Mouse (Mus musculus): ENCODE results near the gene E2f2. TPM values are rescaled to one million over a fixed set of nuclear protein-coding genes. Genes with fewer than 3 reads are reported as not detected.

E2f2 gene
- polyA plus RNA-seq, 1 experiment from 2014 or later: 5.7 TPM

GRCm38 (mm10) chr4:136238669-136239068 lies 66.5 kb downstream of the E2f2 start:
- WGBS: 11% methylated on average over 13 of the region's 13 CpGs
- peak overlapping the region; percentile 3; the same call in 1 of the 2 replicates for H3K4me2 ChIP-seq (replicated peaks; ENCODE audit: low read depth, low read length)
- no peaks in the 10 kb centered on the region; the same call in 1 of the 2 replicates for H3K36me3 ChIP-seq (ENCODE audit: control insufficient read depth, insufficient read depth, low read length)
- no peaks in the 10 kb centered on the region for H3K9me3 ChIP-seq (ENCODE audit: control insufficient read depth, low read length)
- H3K4me1 ChIP-seq (ENCODE audit: control insufficient read depth, insufficient read depth, low read length): no peaks in the 10 kb centered on the region
- H3K27me3 ChIP-seq (ENCODE audit: control insufficient read depth, insufficient read depth, low read length): peaks cover 12% of the 10 kb centered on the region
- no peak overlapping the region for H3K27ac ChIP-seq (ENCODE audit: low read depth, low read length)
- H3K4me3 ChIP-seq (ENCODE audit: low read length): no peak overlapping the region
- no peak overlapping the region for H3K9ac ChIP-seq (ENCODE audit: low read depth, low read length)
- ATAC-seq (ENCODE audit: low FRiP score, low TSS enrichment): no peak

- no peak for ATAC-seq (ENCODE audit: low FRiP score, low TSS enrichment)
- H3K27me3 ChIP-seq (ENCODE audit: control insufficient read depth, insufficient read depth, low read length): peaks cover 12% of the 10 kb centered on the region
- 75% methylated on average over 9 of the region's 9 CpGs for WGBS
- H3K9me3 ChIP-seq (ENCODE audit: control insufficient read depth, low read length): no peaks in the 10 kb centered on the region
- H3K36me3 ChIP-seq (ENCODE audit: control insufficient read depth, insufficient read depth, low read length): no peaks in the 10 kb centered on the region; the same call in 1 of the 2 replicates
- H3K27ac ChIP-seq (ENCODE audit: low read depth, low read length): no peak overlapping the region
- H3K4me3 ChIP-seq (ENCODE audit: low read length): no peak overlapping the region
- no peak overlapping the region for H3K4me2 ChIP-seq (replicated peaks; ENCODE audit: low read depth, low read length)
- H3K4me1 ChIP-seq (ENCODE audit: control insufficient read depth, insufficient read depth, low read length): no peaks in the 10 kb centered on the region
- H3K9ac ChIP-seq (ENCODE audit: low read depth, low read length): no peak overlapping the region
Observed at GRCm38 (mm10) chr4:136239111-136239510, 66.9 kb downstream of the E2f2 start.

GRCm38 (mm10) chr4:136239622-136240021 lies 67.4 kb downstream of the E2f2 start:
- 24% methylated on average over 8 of the region's 8 CpGs for WGBS
- H3K4me1 ChIP-seq (ENCODE audit: control insufficient read depth, insufficient read depth, low read length): no peaks in the 10 kb centered on the region

GRCm38 (mm10) chr4:136240123-136240522 lies 67.9 kb downstream of the E2f2 start:
- WGBS: 66% methylated on average over 14 of the region's 14 CpGs
- H3K36me3 ChIP-seq (ENCODE audit: control insufficient read depth, insufficient read depth, low read length): no peaks in the 10 kb centered on the region; the same call in 1 of the 2 replicates
- no peak overlapping the region for H3K27ac ChIP-seq (ENCODE audit: low read depth, low read length)
- ATAC-seq (ENCODE audit: low FRiP score, low TSS enrichment): no peak
- no peak overlapping the region for H3K9ac ChIP-seq (ENCODE audit: low read depth, low read length)
- peaks cover 15% of the 10 kb centered on the region for H3K27me3 ChIP-seq (ENCODE audit: control insufficient read depth, insufficient read depth, low read length)
- H3K9me3 ChIP-seq (ENCODE audit: control insufficient read depth, low read length): no peaks in the 10 kb centered on the region
- H3K4me1 ChIP-seq (ENCODE audit: control insufficient read depth, insufficient read depth, low read length): no peaks in the 10 kb centered on the region
- no peak overlapping the region for H3K4me2 ChIP-seq (replicated peaks; ENCODE audit: low read depth, low read length)
- no peak overlapping the region for H3K4me3 ChIP-seq (ENCODE audit: low read length)

More at GRCm38 (mm10) chr4:136239622-136240021, 67.4 kb downstream of the E2f2 start:
- Histone ChIP-seq H3K9me3 (ENCODE audit: control insufficient read depth, low read length) (no peaks in the 10 kb centered on the region), H3K9ac (ENCODE audit: low read depth, low read length) (no peak overlapping the region), H3K27ac (ENCODE audit: low read depth, low read length) (no peak overlapping the region), H3K4me2 (replicated peaks; ENCODE audit: low read depth, low read length) (no peak overlapping the region), H3K36me3 (ENCODE audit: control insufficient read depth, insufficient read depth, low read length) (no peaks in the 10 kb centered on the region; the same call in 1 of the 2 replicates), H3K27me3 (ENCODE audit: control insufficient read depth, insufficient read depth, low read length) (peaks cover 14% of the 10 kb centered on the region), H3K4me3 (ENCODE audit: low read length) (no peak overlapping the region)
- peak; percentile 37; the same call in 1 of the 2 replicates for ATAC-seq (ENCODE audit: low FRiP score, low TSS enrichment)

- Histone ChIP-seq H3K27me3 (ENCODE audit: control insufficient read depth, insufficient read depth, low read length) (peaks cover 20% of the 10 kb centered on the region), H3K36me3 (ENCODE audit: control insufficient read depth, insufficient read depth, low read length) (no peaks in the 10 kb centered on the region; the same call in 1 of the 2 replicates), H3K9ac (ENCODE audit: low read depth, low read length) (no peak overlapping the region), H3K4me3 (ENCODE audit: low read length) (no peak overlapping the region), H3K9me3 (ENCODE audit: control insufficient read depth, low read length) (no peaks in the 10 kb centered on the region), H3K4me2 (replicated peaks; ENCODE audit: low read depth, low read length) (no peak overlapping the region), H3K4me1 (ENCODE audit: control insufficient read depth, insufficient read depth, low read length) (no peaks in the 10 kb centered on the region), H3K27ac (ENCODE audit: low read depth, low read length) (no peak overlapping the region)
- 58% methylated on average over 8 of the region's 8 CpGs for WGBS
- ATAC-seq (ENCODE audit: low FRiP score, low TSS enrichment): no peak
Observed at GRCm38 (mm10) chr4:136240955-136241354, 68.8 kb downstream of the E2f2 start.

- Histone ChIP-seq H3K4me3 (ENCODE audit: low read length) (no peak overlapping the region), H3K4me2 (replicated peaks; ENCODE audit: low read depth, low read length) (no peak overlapping the region), H3K36me3 (ENCODE audit: control insufficient read depth, insufficient read depth, low read length) (no peaks in the 10 kb centered on the region; the same call in 1 of the 2 replicates), H3K4me1 (ENCODE audit: control insufficient read depth, insufficient read depth, low read length) (peaks cover 11% of the 10 kb centered on the region), H3K27ac (ENCODE audit: low read depth, low read length) (no peak overlapping the region), H3K9me3 (ENCODE audit: control insufficient read depth, low read length) (no peaks in the 10 kb centered on the region), H3K27me3 (ENCODE audit: control insufficient read depth, insufficient read depth, low read length) (peaks cover 32% of the 10 kb centered on the region), H3K9ac (ENCODE audit: low read depth, low read length) (no peak overlapping the region)
- 51% methylated on average over 8 of the region's 8 CpGs for WGBS
- ATAC-seq (ENCODE audit: low FRiP score, low TSS enrichment): no peak
Observed at GRCm38 (mm10) chr4:136242065-136242703, 70.0 kb downstream of the E2f2 start.

GRCm38 (mm10) chr4:136242728-136243127 lies 70.5 kb downstream of the E2f2 start:
- H3K4me3 ChIP-seq (ENCODE audit: low read length): no peak overlapping the region
- no peak for ATAC-seq (ENCODE audit: low FRiP score, low TSS enrichment)
- no peaks in the 10 kb centered on the region for H3K9me3 ChIP-seq (ENCODE audit: control insufficient read depth, low read length)
- no peaks in the 10 kb centered on the region; the same call in 1 of the 2 replicates for H3K36me3 ChIP-seq (ENCODE audit: control insufficient read depth, insufficient read depth, low read length)
- peaks cover 37% of the 10 kb centered on the region for H3K27me3 ChIP-seq (ENCODE audit: control insufficient read depth, insufficient read depth, low read length)
- H3K9ac ChIP-seq (ENCODE audit: low read depth, low read length): no peak overlapping the region
- no peak overlapping the region for H3K27ac ChIP-seq (ENCODE audit: low read depth, low read length)
- H3K4me1 ChIP-seq (ENCODE audit: control insufficient read depth, insufficient read depth, low read length): peaks cover 16% of the 10 kb centered on the region
- H3K4me2 ChIP-seq (replicated peaks; ENCODE audit: low read depth, low read length): no peak overlapping the region
- WGBS: 88% methylated on average over 7 of the region's 7 CpGs

GRCm38 (mm10) chr4:136244208-136244607 lies 72.0 kb downstream of the E2f2 start:
- no peak for ATAC-seq (ENCODE audit: low FRiP score, low TSS enrichment)
- Histone ChIP-seq H3K9me3 (ENCODE audit: control insufficient read depth, low read length) (no peaks in the 10 kb centered on the region), H3K9ac (ENCODE audit: low read depth, low read length) (no peak overlapping the region), H3K27ac (ENCODE audit: low read depth, low read length) (no peak overlapping the region), H3K4me1 (ENCODE audit: control insufficient read depth, insufficient read depth, low read length) (peaks cover 29% of the 10 kb centered on the region), H3K27me3 (ENCODE audit: control insufficient read depth, insufficient read depth, low read length) (peaks cover 39% of the 10 kb centered on the region), H3K36me3 (ENCODE audit: control insufficient read depth, insufficient read depth, low read length) (no peaks in the 10 kb centered on the region; the same call in 1 of the 2 replicates), H3K4me3 (ENCODE audit: low read length) (no peak overlapping the region), H3K4me2 (replicated peaks; ENCODE audit: low read depth, low read length) (no peak overlapping the region)
- 58% methylated on average over 7 of the region's 7 CpGs for WGBS

Data from kidney, embryonic 14.5 days (tissue).